Mouse (Mus musculus) effector memory CD4-positive, alpha-beta T cell, adult 7 months (primary cell): ENCODE data around the gene Pou3f4. TPM values are rescaled to one million over a fixed set of nuclear protein-coding genes. Genes with fewer than 3 reads are reported as not detected.

Experiments
- polyA plus RNA-seq: library from polyadenylated mRNA; unstranded; fragments of 100-300 nt; shearing (Covaris generic); gene quantifications from one replicate; pipeline ENCODE4 v1.2.1, GENCODE M21; 2017

Pou3f4 gene
- not detected for polyA plus RNA-seq

GRCm38 (mm10) chrX:110814151-110814571 lies at the start of gene Pou3f4:
Gene Pou3f4, plus strand, starts transcription at chrX:110814280.

